Comparison of ENCODE assay signal across 18 mouse cellular contexts in the genomic region with DNA sequence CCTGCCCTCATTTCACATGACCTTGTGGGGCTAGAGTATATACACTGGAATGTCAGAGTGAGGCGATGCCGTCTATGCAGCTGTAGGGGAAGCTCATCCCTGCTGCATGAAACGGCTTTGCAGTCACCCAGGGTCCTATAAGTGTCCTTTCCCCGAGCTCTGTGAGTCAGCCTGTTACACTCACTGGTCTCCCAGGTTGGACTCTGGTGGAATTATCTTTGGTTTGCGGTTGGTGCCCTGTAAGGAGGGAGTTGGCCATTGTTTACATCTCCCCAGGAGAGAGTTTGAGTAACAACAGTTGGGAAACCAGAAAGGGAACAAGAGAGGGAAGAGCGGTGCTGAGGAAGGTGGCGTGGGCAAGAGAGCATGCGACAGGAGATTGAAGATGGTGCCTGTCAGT. TPM values are rescaled to one million over a fixed set of nuclear protein-coding genes. Genes with fewer than 3 reads are reported as not detected.
"Had no signal": no experiment of that assay in that cellular context is flagged by ENCODE, and none has a peak within 500 bp of the region (broad histone marks: within the 10 kb centered on the region; RNA-seq: fewer than 3 reads in every experiment).

No protein-coding gene starts in this region.

- DNase-seq: kidney, adult 18-20 months; kidney, adult 9 months; kidney, postnatal 14 days; kidney, postnatal 4 days; liver, embryonic 13.5 days; lung, adult 2 months; lung, postnatal 14 days; lung, postnatal 4 days; midbrain, embryonic 14.5 days; right cerebral cortex, postnatal 4 days; spleen, adult 18-20 months; thymus, adult 2 months; thymus, postnatal 14 days; thymus, postnatal 4 days had no signal

- H3K27ac ChIP-seq: left cerebral cortex, adult 2 months; liver, embryonic 13.5 days had no signal

- H3K9ac ChIP-seq: liver, embryonic 13.5 days had no signal

- H3K4me3 ChIP-seq: left cerebral cortex, adult 2 months; liver, embryonic 13.5 days had no signal

- H3K36me3 ChIP-seq: liver, embryonic 13.5 days had no signal

- H3K4me2 ChIP-seq: liver, embryonic 13.5 days; midbrain, embryonic 11.5 days had no signal

- H3K27me3 ChIP-seq: liver, embryonic 13.5 days had no signal

- H3K9me3 ChIP-seq: liver, embryonic 13.5 days had no signal

- ATAC-seq: inflammation-experienced regulatory T-cells, adult 6 months had no signal

RNA-seq across cellular contexts. Expression of a gene that starts 10.7 kb away (rescaled TPM):
- total RNA-seq: megakaryocyte-erythroid progenitor cell, adult 5-6 weeks had no signal
